Mouse (Mus musculus): Measurements from ENCODE around the gene Col7a1. TPM values are rescaled to one million over a fixed set of nuclear protein-coding genes. Genes with fewer than 3 reads are reported as not detected.
A peak's percentile ranks its signal among the peaks of the same experiment; 100 is the strongest.

Gene Col7a1
- polyA plus RNA-seq, 1 experiment, result 12.2 TPM

DNA sequence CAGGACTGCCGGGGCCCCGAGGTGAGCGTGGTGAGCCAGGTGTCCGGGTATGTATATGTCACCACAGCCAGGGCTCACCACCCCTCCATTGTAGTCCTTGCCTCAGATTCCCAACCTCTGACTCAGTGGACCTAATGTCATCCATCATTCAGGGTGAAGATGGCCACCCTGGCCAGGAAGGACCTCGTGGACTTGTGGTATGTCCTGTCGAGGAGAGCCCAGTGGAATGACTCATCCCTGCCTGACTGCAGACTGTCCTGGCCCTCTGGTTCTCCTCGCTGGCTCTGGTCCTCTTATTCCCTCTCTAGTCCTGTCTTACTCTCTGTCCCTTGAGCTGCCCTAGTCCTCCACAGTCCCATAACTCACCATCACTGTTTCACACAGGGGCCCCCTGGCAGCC lies 24.6 kb downstream of the Col7a1 start:
- Histone ChIP-seq H3K4me3 (replicated peaks; ENCODE audit: extremely low read depth, low read depth, low read length) (no peak overlapping the region), H3K4me1 (ENCODE audit: control insufficient read depth, insufficient read depth, low read length) (no peaks in the 10 kb centered on the region)
- 69% methylated on average over 7 of the region's 7 CpGs for WGBS
- TF ChIP-seq CTCF (IDR thresholded peaks at IDR 0.05; ENCODE audit: insufficient read depth, low read length) (no peak), POLR2A (IDR thresholded peaks at IDR 0.05; ENCODE audit: borderline replicate concordance, extremely low read depth, low read depth, low read length) (no peak)
- DNase-seq, result no peak

- H3K4me1 ChIP-seq (ENCODE audit: control insufficient read depth, insufficient read depth, low read length), result no peaks in the 10 kb centered on the region
- WGBS, result 68% methylated on average over 8 of the region's 8 CpGs
- no peak overlapping the region for H3K4me3 ChIP-seq (replicated peaks; ENCODE audit: extremely low read depth, low read depth, low read length)
- TF ChIP-seq POLR2A (IDR thresholded peaks at IDR 0.05; ENCODE audit: borderline replicate concordance, extremely low read depth, low read depth, low read length), result no peak
- TF ChIP-seq CTCF (IDR thresholded peaks at IDR 0.05; ENCODE audit: insufficient read depth, low read length), result no peak
- DNase-seq, result no peak
Observed at GRCm38 (mm10) chr9:108982498-108982897, 29.1 kb downstream of the Col7a1 start.

GRCm38 (mm10) chr9:108983209-108983608 lies 29.8 kb downstream of the Col7a1 start:
- no peak for DNase-seq
- no peak overlapping the region for H3K4me3 ChIP-seq (replicated peaks; ENCODE audit: extremely low read depth, low read depth, low read length)
- H3K4me1 ChIP-seq (ENCODE audit: control insufficient read depth, insufficient read depth, low read length), result no peaks in the 10 kb centered on the region
- no peak for TF ChIP-seq CTCF (IDR thresholded peaks at IDR 0.05; ENCODE audit: insufficient read depth, low read length)
- TF ChIP-seq POLR2A (IDR thresholded peaks at IDR 0.05; ENCODE audit: borderline replicate concordance, extremely low read depth, low read depth, low read length), result no peak
- 71% methylated on average over 9 of the region's 9 CpGs for WGBS

DNA sequence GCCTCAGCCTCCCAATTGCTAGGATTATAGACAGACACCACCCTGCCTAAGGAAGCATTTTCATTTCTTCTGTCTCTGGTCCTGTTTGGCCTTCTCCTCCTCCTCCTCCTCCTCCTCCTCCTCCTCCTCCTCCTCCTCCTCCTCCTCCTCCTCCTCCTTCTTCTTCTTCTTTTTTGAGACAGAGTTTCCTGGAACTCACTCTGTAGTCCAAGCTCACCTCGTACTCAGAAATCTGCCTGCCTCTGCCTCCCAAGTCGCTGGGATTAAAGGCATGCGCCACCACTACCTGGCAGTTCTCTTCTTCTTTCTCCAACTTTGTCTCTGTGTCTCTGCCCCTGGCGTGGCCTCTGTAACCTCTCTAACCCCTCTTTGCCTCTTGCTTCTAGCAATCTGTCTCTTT lies 32.3 kb downstream of the Col7a1 start, which contains the start of gene Ucn2:
TSS of gene Ucn2 (plus strand) at position 301 of the 400 bp plus-strand sequence.
- Histone ChIP-seq H3K4me1 (ENCODE audit: control insufficient read depth, insufficient read depth, low read length) (no peaks in the 10 kb centered on the region; the same call in 1 of the 2 replicates), H3K4me3 (replicated peaks; ENCODE audit: extremely low read depth, low read depth, low read length) (no peak within 1 kb of the TSS)
- WGBS, result 91% methylated on average over 4 of the region's 4 CpGs
- TF ChIP-seq POLR2A (IDR thresholded peaks at IDR 0.05; ENCODE audit: borderline replicate concordance, extremely low read depth, low read depth, low read length), result no peak
- no peak for TF ChIP-seq CTCF (IDR thresholded peaks at IDR 0.05; ENCODE audit: insufficient read depth, low read length)
- no peak for DNase-seq

DNA sequence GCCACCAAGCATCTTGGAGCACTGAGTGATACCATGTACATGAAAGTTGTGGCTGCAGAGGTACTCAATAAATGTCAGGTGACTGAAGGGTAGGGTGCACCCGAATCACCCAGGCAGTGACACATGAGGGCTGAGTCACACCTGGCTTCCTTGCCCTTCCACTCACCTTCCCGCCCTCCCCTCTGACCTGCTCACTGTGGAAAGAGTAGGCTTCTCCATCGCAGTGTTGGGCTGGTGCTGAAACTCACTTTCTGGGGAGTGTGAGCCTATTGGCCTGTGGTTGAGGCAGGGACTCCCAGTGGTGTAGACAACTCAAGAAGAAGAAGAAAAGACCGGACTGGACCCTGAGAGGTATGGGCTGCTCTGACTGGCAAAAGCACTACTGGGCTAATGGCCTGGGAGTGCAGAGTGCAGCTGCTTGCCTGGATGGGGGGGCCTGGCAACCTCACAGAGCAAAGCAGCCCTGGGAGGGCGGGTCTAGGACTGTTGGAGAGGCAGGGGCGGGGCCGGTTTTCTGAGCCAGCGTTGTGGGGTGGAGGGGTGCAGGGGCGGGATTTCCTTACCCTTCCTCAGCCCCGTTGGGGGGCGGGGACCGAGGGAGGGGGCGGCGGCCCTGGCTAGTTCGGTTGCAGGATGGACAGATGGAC lies 34.4 kb downstream of the Col7a1 start:
- Histone ChIP-seq H3K4me3 (replicated peaks; ENCODE audit: extremely low read depth, low read depth, low read length) (peak overlapping the region; percentile 22), H3K4me1 (ENCODE audit: control insufficient read depth, insufficient read depth, low read length) (no peaks in the 10 kb centered on the region; the same call in 1 of the 2 replicates)
- 28% methylated on average over 14 of the region's 15 CpGs for WGBS
- no peak for TF ChIP-seq POLR2A (IDR thresholded peaks at IDR 0.05; ENCODE audit: borderline replicate concordance, extremely low read depth, low read depth, low read length)
- TF ChIP-seq CTCF (IDR thresholded peaks at IDR 0.05; ENCODE audit: insufficient read depth, low read length), result no peak
- peak; percentile 37 for DNase-seq

DNA sequence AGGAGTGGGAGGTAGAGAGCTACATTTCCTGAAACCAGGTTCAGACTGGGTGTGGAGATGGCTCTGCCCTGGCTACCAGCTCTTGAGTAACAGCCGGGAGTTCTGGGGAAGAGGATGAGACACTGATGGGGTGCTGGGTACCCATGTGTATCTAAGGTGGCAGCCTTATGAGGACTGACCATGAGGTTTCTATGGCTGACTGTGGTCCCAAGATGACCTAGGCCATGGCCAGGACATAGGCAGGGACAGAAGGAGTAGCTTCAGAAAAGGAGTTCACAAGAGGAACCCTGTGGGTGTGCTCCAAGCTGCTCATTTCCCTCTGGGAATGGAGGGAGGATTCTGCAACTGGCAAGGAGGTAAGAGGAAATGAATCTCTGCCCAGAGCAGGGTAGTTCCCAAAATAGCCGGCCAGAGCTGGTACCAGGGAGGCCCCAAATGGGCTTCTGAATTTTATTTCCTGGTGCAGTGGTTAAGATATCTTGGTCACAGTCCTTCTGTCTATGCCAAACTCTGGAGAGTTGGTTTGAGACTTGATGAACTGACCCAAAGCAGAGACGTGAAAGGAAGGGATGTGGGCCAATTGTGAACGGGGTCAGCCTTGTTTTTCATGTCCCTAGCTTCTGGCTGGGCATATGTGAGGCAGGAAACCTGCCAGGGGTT lies 36.5 kb downstream of the Col7a1 start:
- TF ChIP-seq CTCF (IDR thresholded peaks at IDR 0.05; ENCODE audit: insufficient read depth, low read length), result no peak
- TF ChIP-seq POLR2A (IDR thresholded peaks at IDR 0.05; ENCODE audit: borderline replicate concordance, extremely low read depth, low read depth, low read length), result no peak
- Histone ChIP-seq H3K4me3 (replicated peaks; ENCODE audit: extremely low read depth, low read depth, low read length) (no peak overlapping the region), H3K4me1 (ENCODE audit: control insufficient read depth, insufficient read depth, low read length) (no peaks in the 10 kb centered on the region; the same call in 1 of the 2 replicates)
- WGBS, result 52% methylated on average over 4 of the region's 4 CpGs
- no peak for DNase-seq

DNA sequence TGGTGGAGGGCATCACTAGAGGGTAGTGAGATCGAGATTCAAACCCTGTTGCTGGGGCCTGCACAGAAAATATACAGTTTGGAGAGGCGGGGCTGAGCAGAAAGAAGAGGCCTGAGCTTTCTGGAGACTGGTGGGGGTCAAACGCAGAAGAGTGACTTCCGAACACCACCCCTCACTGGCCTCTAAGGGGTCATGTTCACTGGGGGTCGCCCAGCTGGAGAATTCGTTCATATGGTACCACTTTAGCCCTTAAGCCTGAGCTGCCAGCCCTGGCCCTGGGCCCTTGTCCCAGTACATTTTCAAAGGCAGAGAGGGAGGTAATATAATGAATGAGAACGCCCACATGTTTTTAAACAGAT lies 37.1 kb downstream of the Col7a1 start:
- WGBS, result 65% methylated on average over 7 of the region's 7 CpGs
- no peaks in the 10 kb centered on the region; the same call in 1 of the 2 replicates for H3K4me1 ChIP-seq (ENCODE audit: control insufficient read depth, insufficient read depth, low read length)
- no peak overlapping the region for H3K4me3 ChIP-seq (replicated peaks; ENCODE audit: extremely low read depth, low read depth, low read length)
- TF ChIP-seq CTCF (IDR thresholded peaks at IDR 0.05; ENCODE audit: insufficient read depth, low read length) (no peak), POLR2A (IDR thresholded peaks at IDR 0.05; ENCODE audit: borderline replicate concordance, extremely low read depth, low read depth, low read length) (no peak)
- DNase-seq, result no peak

DNA sequence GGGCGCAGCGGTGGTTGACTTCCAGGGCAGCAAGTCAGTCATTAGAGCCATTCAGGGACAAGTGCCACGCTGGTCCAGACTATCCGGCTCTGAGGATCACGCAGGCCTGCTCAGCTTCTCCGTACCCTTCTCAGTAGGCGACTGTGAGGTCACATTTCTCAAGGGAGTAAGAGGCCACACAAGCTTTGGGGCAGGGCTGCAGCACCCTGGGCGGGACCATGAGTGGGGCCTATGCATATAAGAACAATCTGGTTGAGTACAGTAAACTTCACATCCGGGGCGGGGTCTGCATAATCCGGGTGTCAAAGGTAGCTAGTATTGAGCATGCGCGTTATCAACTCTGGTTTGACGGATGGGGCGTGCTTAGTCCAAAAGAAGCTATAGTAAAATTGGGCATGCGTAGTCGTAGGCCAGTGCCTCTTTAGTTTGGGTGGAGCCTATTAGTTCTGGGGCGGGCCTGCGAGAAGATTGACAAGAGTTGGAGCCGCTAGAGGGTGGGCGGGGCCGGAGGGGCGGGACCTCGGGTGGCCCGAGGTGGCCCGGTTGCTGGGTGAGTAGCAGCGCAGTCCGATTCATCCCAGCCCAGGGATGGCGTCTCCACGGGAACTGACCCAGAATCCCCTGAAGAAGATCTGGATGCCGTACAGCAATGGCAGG lies 38.2 kb downstream of the Col7a1 start, which contains the start of gene Pfkfb4:
TSS of gene Pfkfb4 (plus strand) at position 351 of the 657 bp plus-strand sequence.
- 2% methylated on average over 31 of the region's 31 CpGs for WGBS
- no peaks in the 10 kb centered on the region; the same call in 1 of the 2 replicates for H3K4me1 ChIP-seq (ENCODE audit: control insufficient read depth, insufficient read depth, low read length)
- TF ChIP-seq POLR2A (IDR thresholded peaks at IDR 0.05; ENCODE audit: borderline replicate concordance, extremely low read depth, low read depth, low read length) (peak; percentile 92), CTCF (IDR thresholded peaks at IDR 0.05; ENCODE audit: insufficient read depth, low read length) (no peak)

GRCm38 (mm10) chr9:108992085-108992469 lies 38.7 kb downstream of the Col7a1 start:
- peak overlapping the region; percentile 71 for H3K4me3 ChIP-seq (replicated peaks; ENCODE audit: extremely low read depth, low read depth, low read length)
- DNase-seq, result no peak

More for the DNA sequence above, 38.2 kb downstream of the Col7a1 start, which contains the start of gene Pfkfb4:
- DNase-seq, result peak; percentile 93
- peak within 1 kb of the TSS; percentile 71 for H3K4me3 ChIP-seq (replicated peaks; ENCODE audit: extremely low read depth, low read depth, low read length)

More at GRCm38 (mm10) chr9:108992085-108992469, 38.7 kb downstream of the Col7a1 start:
- 9% methylated on average over 18 of the region's 18 CpGs for WGBS
- no peaks in the 10 kb centered on the region; the same call in 1 of the 2 replicates for H3K4me1 ChIP-seq (ENCODE audit: control insufficient read depth, insufficient read depth, low read length)
- TF ChIP-seq CTCF (IDR thresholded peaks at IDR 0.05; ENCODE audit: insufficient read depth, low read length) (no peak), POLR2A (IDR thresholded peaks at IDR 0.05; ENCODE audit: borderline replicate concordance, extremely low read depth, low read depth, low read length) (no peak)

Measured in lung, adult 2 months (tissue).